Mouse (Mus musculus): ENCODE results near the gene Sbk2.

- TF ChIP-seq CTCF (IDR thresholded peaks at IDR 0.05; ENCODE audit: low read depth, low read length) (no peak), POLR2A (IDR thresholded peaks at IDR 0.05; ENCODE audit: extremely low read depth, insufficient read depth, low read length) (no peak)
Measured at GRCm38 (mm10) chr7:4988250-4988649, 24.0 kb upstream of the Sbk2 start.
